Mouse (Mus musculus): ENCODE results near the gene Jmjd1c. TPM values are rescaled to one million over a fixed set of nuclear protein-coding genes. Genes with fewer than 3 reads are reported as not detected.

The Jmjd1c gene
- total and polyA plus RNA-seq, 2 experiments from 2014 or later: 45.1 to 63.8 TPM

DNA sequence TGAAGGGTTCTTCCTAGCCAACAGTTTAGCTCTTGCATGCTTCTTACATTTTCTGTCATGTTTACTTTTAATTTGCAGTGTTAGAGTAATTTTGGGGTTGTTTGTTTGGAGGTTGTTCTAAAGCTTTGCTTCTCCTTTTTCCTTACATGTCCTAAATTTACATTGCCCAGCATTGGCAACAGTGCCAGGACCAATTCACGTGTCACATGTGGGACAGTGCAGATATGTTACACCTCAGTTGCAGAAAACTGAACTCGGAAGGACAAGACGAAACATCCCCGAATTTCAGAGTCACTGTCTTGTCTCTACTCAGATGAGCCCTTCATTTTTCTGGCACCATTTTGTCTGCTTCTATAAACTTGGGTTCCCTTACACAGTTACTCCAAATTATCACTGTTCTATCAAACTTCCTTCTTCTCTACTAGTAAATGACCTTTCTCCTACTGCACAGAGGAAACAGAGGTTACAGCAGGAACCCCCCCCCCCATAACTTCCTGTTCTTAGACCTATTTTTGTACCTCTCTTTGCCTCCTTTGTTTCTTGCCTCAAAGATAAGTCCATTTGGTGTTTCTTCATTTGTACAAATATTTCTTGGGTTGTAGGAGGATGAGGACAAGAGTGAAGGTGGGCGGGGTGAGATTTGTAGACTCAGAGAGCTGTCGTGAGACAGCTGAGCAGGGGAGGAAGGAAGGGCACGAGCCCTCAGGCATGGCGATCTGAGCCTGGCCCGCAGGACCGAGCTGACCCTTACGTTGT lies 108.9 kb downstream of the Jmjd1c start:
- no peak for ATAC-seq (ENCODE audit: low FRiP score)
- Histone ChIP-seq H3K9me3 (ENCODE audit: low read length) (no peaks in the 10 kb centered on the region), H3K4me1 (ENCODE audit: insufficient read depth, low read length) (no peaks in the 10 kb centered on the region), H3K27ac (ENCODE audit: low read depth, low read length) (no peak overlapping the region), H3K4me3 (ENCODE audit: low read depth, low read length) (no peak overlapping the region), H3K4me2 (ENCODE audit: low read depth, low read length, poor library complexity, severe bottlenecking) (no peak overlapping the region), H3K27me3 (ENCODE audit: insufficient read depth, low read length) (no peaks in the 10 kb centered on the region), H3K36me3 (ENCODE audit: insufficient read depth, low read length) (no peaks in the 10 kb centered on the region), H3K9ac (replicated peaks; ENCODE audit: low read length, poor library complexity, severe bottlenecking) (no peak overlapping the region)
- no peak for TF ChIP-seq CTCF (IDR thresholded peaks at IDR 0.05)
- WGBS: 94% methylated on average over 11 of the region's 11 CpGs
- no peak for DNase-seq (ENCODE audit: low spot score)

DNA sequence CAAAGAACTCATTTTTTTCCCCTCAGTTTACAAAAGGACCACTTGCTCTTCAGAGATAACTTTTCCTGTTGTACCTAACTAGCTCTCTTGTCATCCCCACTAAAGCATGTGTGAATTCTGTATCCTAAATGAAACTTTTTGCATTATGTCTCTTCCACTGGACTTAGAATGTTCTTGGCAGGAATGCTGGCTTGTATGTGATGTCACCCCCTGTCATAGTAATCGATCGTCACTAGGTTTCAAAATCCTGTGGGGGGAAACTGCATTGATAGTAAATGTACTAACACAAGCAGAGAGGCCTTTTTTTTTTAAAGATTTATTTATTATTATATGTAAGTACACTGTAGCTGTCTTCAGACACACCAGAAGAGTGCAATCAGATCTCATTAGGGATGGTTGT lies 112.0 kb downstream of the Jmjd1c start:
- Histone ChIP-seq H3K4me3 (ENCODE audit: low read depth, low read length) (no peak overlapping the region), H3K4me2 (ENCODE audit: low read depth, low read length, poor library complexity, severe bottlenecking) (no peak overlapping the region), H3K9ac (replicated peaks; ENCODE audit: low read length, poor library complexity, severe bottlenecking) (no peak overlapping the region), H3K4me1 (ENCODE audit: insufficient read depth, low read length) (no peaks in the 10 kb centered on the region), H3K27ac (ENCODE audit: low read depth, low read length) (no peak overlapping the region), H3K27me3 (ENCODE audit: insufficient read depth, low read length) (no peaks in the 10 kb centered on the region), H3K36me3 (ENCODE audit: insufficient read depth, low read length) (no peaks in the 10 kb centered on the region), H3K9me3 (ENCODE audit: low read length) (no peaks in the 10 kb centered on the region)
- no peak for TF ChIP-seq CTCF (IDR thresholded peaks at IDR 0.05)
- DNase-seq (ENCODE audit: low spot score) (no peak), ATAC-seq (ENCODE audit: low FRiP score) (no peak)
- WGBS: 78% methylated on average over 2 of the region's 2 CpGs

DNA sequence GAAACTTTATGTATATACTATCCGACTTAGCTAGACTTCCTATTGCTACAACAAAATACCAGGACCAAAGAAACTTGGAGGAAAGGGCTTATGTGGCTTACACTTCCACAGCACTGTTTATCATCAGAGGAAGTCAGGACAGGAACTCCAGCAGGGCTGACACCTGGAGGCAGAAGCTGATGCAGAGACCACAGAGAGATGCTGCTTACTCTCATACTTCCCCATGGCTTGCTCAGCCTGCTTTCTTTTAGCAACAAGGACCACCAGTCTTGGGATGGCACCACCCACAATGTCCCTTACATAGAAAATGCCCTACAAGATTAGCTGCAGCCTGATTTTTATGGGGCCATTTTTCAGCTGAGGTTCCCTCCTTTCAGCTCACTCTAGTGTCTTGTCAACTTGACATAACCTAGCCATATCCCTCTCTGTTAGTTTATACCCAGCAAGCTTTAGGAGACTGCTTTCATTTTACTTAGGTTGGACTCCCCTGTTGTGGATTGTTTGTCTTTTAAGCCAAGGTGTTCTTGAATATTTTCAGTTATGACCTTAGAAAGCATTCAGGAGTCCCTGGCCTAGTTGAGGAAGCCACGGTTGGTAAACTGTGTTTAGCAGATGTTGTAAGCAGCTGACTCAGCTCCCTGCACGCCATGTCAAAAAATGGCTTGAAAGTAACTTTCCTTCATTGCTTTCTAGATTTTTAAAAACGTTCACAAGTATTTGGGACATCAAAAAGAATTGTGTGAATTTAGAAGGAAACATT lies 114.2 kb downstream of the Jmjd1c start:
- 76% methylated on average over 4 of the region's 4 CpGs for WGBS
- Histone ChIP-seq H3K4me2 (ENCODE audit: low read depth, low read length, poor library complexity, severe bottlenecking) (no peak overlapping the region), H3K9me3 (ENCODE audit: low read length) (no peaks in the 10 kb centered on the region), H3K4me3 (ENCODE audit: low read depth, low read length) (no peak overlapping the region), H3K27ac (ENCODE audit: low read depth, low read length) (no peak overlapping the region), H3K9ac (replicated peaks; ENCODE audit: low read length, poor library complexity, severe bottlenecking) (no peak overlapping the region), H3K36me3 (ENCODE audit: insufficient read depth, low read length) (no peaks in the 10 kb centered on the region), H3K27me3 (ENCODE audit: insufficient read depth, low read length) (no peaks in the 10 kb centered on the region), H3K4me1 (ENCODE audit: insufficient read depth, low read length) (no peaks in the 10 kb centered on the region)
- DNase-seq (ENCODE audit: low spot score) (no peak), ATAC-seq (ENCODE audit: low FRiP score) (no peak)
- no peak for TF ChIP-seq CTCF (IDR thresholded peaks at IDR 0.05)

DNA sequence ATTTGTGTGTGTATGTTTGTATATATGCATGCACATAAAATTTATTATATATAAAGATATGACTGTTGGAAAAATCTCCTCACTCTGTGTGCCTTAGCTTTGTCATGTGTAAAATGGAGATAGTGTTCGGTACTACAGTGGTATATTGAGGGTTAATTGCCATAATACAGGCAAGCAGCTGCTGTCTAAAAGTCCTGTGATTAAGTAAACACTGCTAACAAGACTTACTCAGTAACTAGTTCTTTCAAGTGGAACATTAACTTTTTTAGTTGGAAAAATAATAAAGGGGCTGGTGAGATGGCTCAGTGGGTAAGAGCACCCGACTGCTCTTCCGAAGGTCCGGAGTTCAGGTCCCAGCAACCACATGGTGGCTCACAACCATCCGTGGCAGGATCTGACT lies 116.1 kb downstream of the Jmjd1c start:
- ATAC-seq (ENCODE audit: low FRiP score) (no peak), DNase-seq (ENCODE audit: low spot score) (no peak)
- WGBS: 100% methylated on average over 5 of the region's 5 CpGs

DNA sequence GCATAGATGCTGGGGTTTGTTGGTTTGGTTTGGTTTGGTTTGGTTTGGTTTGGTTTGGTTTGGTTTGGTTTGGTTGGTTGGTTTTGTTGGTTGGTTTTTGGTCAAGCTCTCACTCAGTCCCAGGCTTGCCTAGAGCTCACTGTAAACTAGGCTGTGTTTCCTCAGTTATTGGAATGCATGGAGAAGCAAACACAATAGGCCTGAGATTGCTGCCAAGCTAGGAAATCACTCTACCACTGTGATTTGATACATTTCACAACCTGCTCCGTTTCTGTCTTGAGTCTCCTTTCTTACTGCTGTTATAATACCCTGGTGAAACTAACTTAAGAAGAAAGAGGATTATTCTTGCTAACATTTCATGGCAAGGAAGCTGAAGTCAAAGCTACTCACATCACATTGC lies 117.8 kb downstream of the Jmjd1c start:
- no peak for DNase-seq (ENCODE audit: low spot score)
- ATAC-seq (ENCODE audit: low FRiP score): no peak
- no peaks in the 10 kb centered on the region for H3K9me3 ChIP-seq (ENCODE audit: low read length)
- no peaks in the 10 kb centered on the region for H3K4me1 ChIP-seq (ENCODE audit: insufficient read depth, low read length)
- H3K36me3 ChIP-seq (ENCODE audit: insufficient read depth, low read length): no peaks in the 10 kb centered on the region
- no peak overlapping the region for H3K27ac ChIP-seq (ENCODE audit: low read depth, low read length)
- no peak overlapping the region for H3K4me2 ChIP-seq (ENCODE audit: low read depth, low read length, poor library complexity, severe bottlenecking)
- no peak for TF ChIP-seq CTCF (IDR thresholded peaks at IDR 0.05)
- no peak overlapping the region for H3K4me3 ChIP-seq (ENCODE audit: low read depth, low read length)
- H3K27me3 ChIP-seq (ENCODE audit: insufficient read depth, low read length): no peaks in the 10 kb centered on the region
- WGBS: 16% methylated on average over 1 of the region's 1 CpGs
- H3K9ac ChIP-seq (replicated peaks; ENCODE audit: low read length, poor library complexity, severe bottlenecking): no peak overlapping the region

More for the DNA sequence above, 116.1 kb downstream of the Jmjd1c start:
- Histone ChIP-seq H3K27ac (ENCODE audit: low read depth, low read length) (no peak overlapping the region), H3K27me3 (ENCODE audit: insufficient read depth, low read length) (no peaks in the 10 kb centered on the region), H3K36me3 (ENCODE audit: insufficient read depth, low read length) (no peaks in the 10 kb centered on the region), H3K4me1 (ENCODE audit: insufficient read depth, low read length) (no peaks in the 10 kb centered on the region), H3K4me2 (ENCODE audit: low read depth, low read length, poor library complexity, severe bottlenecking) (no peak overlapping the region), H3K4me3 (ENCODE audit: low read depth, low read length) (no peak overlapping the region), H3K9me3 (ENCODE audit: low read length) (no peaks in the 10 kb centered on the region), H3K9ac (replicated peaks; ENCODE audit: low read length, poor library complexity, severe bottlenecking) (no peak overlapping the region)
- TF ChIP-seq CTCF (IDR thresholded peaks at IDR 0.05): no peak

DNA sequence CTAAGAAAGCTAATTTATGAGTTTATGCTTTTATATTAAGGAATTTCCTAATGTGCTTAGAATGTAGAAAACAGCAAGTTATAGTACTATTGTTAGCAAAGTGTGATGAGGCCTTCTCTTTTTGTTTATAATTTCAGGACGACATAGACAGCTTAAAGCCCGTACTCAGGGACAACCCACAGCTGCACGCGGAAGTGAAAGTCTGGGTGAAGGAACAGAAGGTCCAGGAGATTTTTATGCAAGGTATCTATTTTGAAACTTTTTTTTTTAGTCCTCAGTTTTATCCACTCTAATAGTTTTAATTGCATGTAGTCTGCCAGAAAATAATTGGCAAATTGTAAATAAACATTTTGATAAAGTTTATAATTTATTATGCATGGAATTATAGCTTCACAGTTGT lies 119.2 kb downstream of the Jmjd1c start:
- ATAC-seq (ENCODE audit: low FRiP score) (no peak), DNase-seq (ENCODE audit: low spot score) (no peak)
- Histone ChIP-seq H3K27me3 (ENCODE audit: insufficient read depth, low read length) (no peaks in the 10 kb centered on the region), H3K9me3 (ENCODE audit: low read length) (no peaks in the 10 kb centered on the region), H3K4me1 (ENCODE audit: insufficient read depth, low read length) (no peaks in the 10 kb centered on the region), H3K36me3 (ENCODE audit: insufficient read depth, low read length) (peaks cover 12% of the 10 kb centered on the region), H3K4me2 (ENCODE audit: low read depth, low read length, poor library complexity, severe bottlenecking) (no peak overlapping the region), H3K9ac (replicated peaks; ENCODE audit: low read length, poor library complexity, severe bottlenecking) (no peak overlapping the region), H3K4me3 (ENCODE audit: low read depth, low read length) (no peak overlapping the region), H3K27ac (ENCODE audit: low read depth, low read length) (no peak overlapping the region)
- no peak for TF ChIP-seq CTCF (IDR thresholded peaks at IDR 0.05)
- WGBS: 79% methylated on average over 4 of the region's 4 CpGs

Measured in midbrain, postnatal 0 days (tissue).